Mouse (Mus musculus) urinary bladder, adult 18-20 months (tissue): ENCODE measurements around the gene Ppp1r3a.
"Not testable (repeated sequence)": the region's sequence is repeated elsewhere in the genome, so short reads cannot be mapped to it uniquely, and the experiment has no call there.

ENCODE experiments used
- DNase-seq, 2 experiments: peaks; one replicate each; pipeline ENCODE4 v3.0.0; 2022; ENCODE audit warnings: low spot score in 2 of 2, mixed read lengths in 2 of 2

Gene Ppp1r3a

GRCm38 (mm10) chr6:14754901-14755591, at the start of gene Ppp1r3a:
Gene Ppp1r3a (minus strand): TSS chr6:14755274.
- no peak for DNase-seq

GRCm38 (mm10) chr6:14787157-14787938, 32.3 kb upstream of the Ppp1r3a start:
- DNase-seq: no peak

GRCm38 (mm10) chr6:14777920-14778319, 22.8 kb upstream of the Ppp1r3a start:
- no peak for DNase-seq

GRCm38 (mm10) chr6:14771717-14772116, 16.6 kb upstream of the Ppp1r3a start:
- DNase-seq: no peak

- DNase-seq: no peak
Observed at GRCm38 (mm10) chr6:14757486-14757885, 2.4 kb upstream of the Ppp1r3a start.

GRCm38 (mm10) chr6:14753512-14753911, 1.6 kb downstream of the Ppp1r3a start:
- no peak for DNase-seq

- DNase-seq: no peak
Observed at GRCm38 (mm10) chr6:14752211-14752610, 2.9 kb downstream of the Ppp1r3a start.

- no peak for DNase-seq
Observed at GRCm38 (mm10) chr6:14747000-14747399, 8.1 kb downstream of the Ppp1r3a start.

- DNase-seq: no peak
Observed at GRCm38 (mm10) chr6:14736017-14736416, 19.1 kb downstream of the Ppp1r3a start.

GRCm38 (mm10) chr6:14731011-14731410, 24.1 kb downstream of the Ppp1r3a start:
- no peak for DNase-seq

GRCm38 (mm10) chr6:14720772-14721414, 34.2 kb downstream of the Ppp1r3a start:
- DNase-seq: no peak

- DNase-seq: no peak
Observed at GRCm38 (mm10) chr6:14720110-14720771, 34.8 kb downstream of the Ppp1r3a start.

- DNase-seq: no peak
Observed at GRCm38 (mm10) chr6:14715129-14715989, 39.7 kb downstream of the Ppp1r3a start.

- DNase-seq: no peak
Observed at GRCm38 (mm10) chr6:14712146-14712545, 42.9 kb downstream of the Ppp1r3a start.

- no peak for DNase-seq
Observed at GRCm38 (mm10) chr6:14700030-14700429, 55.0 kb downstream of the Ppp1r3a start.

GRCm38 (mm10) chr6:14679231-14679887, 75.7 kb downstream of the Ppp1r3a start:
- DNase-seq: not testable (repeated sequence)

- not testable (repeated sequence) for DNase-seq
Observed at GRCm38 (mm10) chr6:14668966-14669365, 86.1 kb downstream of the Ppp1r3a start.

- DNase-seq: not testable (repeated sequence)
Observed at GRCm38 (mm10) chr6:14667651-14668050, 87.4 kb downstream of the Ppp1r3a start.
